Mouse (Mus musculus): ENCODE data around the gene Usp4.

- TF ChIP-seq CTCF (IDR thresholded peaks at IDR 0.05; ENCODE audit: low read depth) (peak; percentile 52), EP300 (IDR thresholded peaks at IDR 0.05; ENCODE audit: low read depth) (no peak)
Measured at GRCm38 (mm10) chr9:108412221-108412620, 64.6 kb downstream of the Usp4 start.
